Mouse (Mus musculus) CH12.LX (cell line): ENCODE data around the gene Setd5. TPM values are rescaled to one million over a fixed set of nuclear protein-coding genes. Genes with fewer than 3 reads are reported as not detected.
A peak's percentile ranks its signal among the peaks of the same experiment; 100 is the strongest.

Experiments used
- DNase-seq: peaks from one replicate; pipeline ENCODE4 v3.0.0-alpha.2; 2013; ENCODE audit errors: extremely low read depth
- H3K27ac ChIP-seq: 2 replicates; pipeline ENCODE4 v1.5.1; 2012; ENCODE audit warnings: low read depth, mild to moderate bottlenecking, control low read depth, moderate library complexity; ENCODE audit not compliant: insufficient read depth
- H3K27me3 ChIP-seq: replicated peaks from 2 replicates; pipeline ENCODE3; 2012; ENCODE audit warnings: inconsistent platforms
- H3K36me3 ChIP-seq, 2 experiments: replicated peaks in 1 of 2; 2 replicates each; pipeline versions ENCODE3 to v1.6.1; 2012; ENCODE audit warnings: inconsistent platforms in 1 of 2, low read length in 1 of 2, mild to moderate bottlenecking in 1 of 2, mixed read lengths in 1 of 2, moderate library complexity in 1 of 2; ENCODE audit not compliant: control insufficient read depth in 1 of 2, insufficient read depth in 1 of 2
- H3K4me1 ChIP-seq, 2 experiments: 2 replicates each; pipeline ENCODE4 v1.6.1; 2012; ENCODE audit warnings: inconsistent platforms in 1 of 2, moderate library complexity in 1 of 2; ENCODE audit not compliant: insufficient read depth in 2 of 2, control insufficient read depth in 1 of 2
- H3K4me2 ChIP-seq: 2 replicates; pipeline ENCODE4 v1.6.1; 2012; ENCODE audit warnings: low read depth, mild to moderate bottlenecking, control low read depth; ENCODE audit not compliant: poor library complexity, insufficient read depth, severe bottlenecking
- H3K4me3 ChIP-seq, 3 experiments: fragments of 150-350 bp in 1 of 3; sonication (generic) in 1 of 3; replicated peaks in 1 of 3; 2 replicates each; pipeline versions ENCODE3 to v1.5.1; 2011 to 2012; ENCODE audit warnings: low read depth in 2 of 3, low read length in 2 of 3, mild to moderate bottlenecking in 2 of 3, moderate library complexity in 2 of 3, control low read depth in 1 of 3, improper control_type of control experiment in 1 of 3, inconsistent platforms in 1 of 3, mixed read lengths in 1 of 3; ENCODE audit not compliant: poor library complexity in 1 of 3
- H3K79me2 ChIP-seq: replicated peaks from 2 replicates; pipeline ENCODE4 v1.6.1; 2012; ENCODE audit warnings: mild to moderate bottlenecking, moderate library complexity; ENCODE audit not compliant: control insufficient read depth, poor library complexity, insufficient read depth, severe bottlenecking; ENCODE audit errors: extremely low read depth
- H3K9ac ChIP-seq: 2 replicates; pipeline ENCODE4 v1.6.1; 2012; ENCODE audit warnings: low read depth, mild to moderate bottlenecking, control low read depth, moderate library complexity; ENCODE audit not compliant: insufficient read depth
- H3K9me3 ChIP-seq: replicated peaks from 2 replicates; pipeline ENCODE3; 2012; ENCODE audit warnings: low read length, inconsistent platforms, mixed read lengths
- CHD1 ChIP-seq: IDR thresholded peaks from 2 replicates; pipeline ENCODE4 v1.6.1; 2012; ENCODE audit warnings: low read depth, low read length, improper control_type of control experiment, inconsistent platforms
- CTCF ChIP-seq, 2 experiments: IDR thresholded peaks in 1 of 2; conservative IDR thresholded peaks in 1 of 2; 2 replicates each; pipeline ENCODE4 v1.5.1; 2011 to 2012; ENCODE audit warnings: low read depth in 2 of 2, low read length in 2 of 2, improper control_type of control experiment in 1 of 2, inconsistent platforms in 1 of 2, mild to moderate bottlenecking in 1 of 2, moderate library complexity in 1 of 2
- ELF1 ChIP-seq: IDR thresholded peaks from 2 replicates; pipeline ENCODE4 v1.6.1; 2014; ENCODE audit warnings: low read depth, mild to moderate bottlenecking, inconsistent platforms, low read length, improper control_type of control experiment
- JUND ChIP-seq: conservative IDR thresholded peaks from 2 replicates; pipeline ENCODE4 v1.6.1; 2011; ENCODE audit warnings: low read depth, low read length, improper control_type of control experiment
- MAFK ChIP-seq: IDR thresholded peaks from 2 replicates; pipeline ENCODE4 v1.6.1; 2011; ENCODE audit warnings: low read length, improper control_type of control experiment; ENCODE audit not compliant: insufficient replicate concordance
- MAX ChIP-seq: IDR thresholded peaks from 2 replicates; pipeline ENCODE4 v1.6.1; 2011; ENCODE audit warnings: low read length, improper control_type of control experiment
- MAZ ChIP-seq: IDR thresholded peaks from 2 replicates; pipeline ENCODE4 v1.6.1; 2012; ENCODE audit warnings: low read depth, mild to moderate bottlenecking, inconsistent platforms, low read length, improper control_type of control experiment, moderate library complexity
- MXI1 ChIP-seq: IDR thresholded peaks from 2 replicates; pipeline ENCODE4 v1.6.1; 2011; ENCODE audit warnings: mild to moderate bottlenecking, low read depth, low read length, improper control_type of control experiment
- MYC ChIP-seq: IDR thresholded peaks from 2 replicates; pipeline ENCODE4 v1.6.1; 2011; ENCODE audit warnings: low read depth, mild to moderate bottlenecking, improper control_type of control experiment, low read length
- POLR2A ChIP-seq: IDR thresholded peaks from 2 replicates; pipeline ENCODE4 v1.6.1; 2011; ENCODE audit warnings: low read depth, mild to moderate bottlenecking, improper control_type of control experiment, low read length
- SMC3 ChIP-seq: IDR thresholded peaks from 2 replicates; pipeline ENCODE4 v1.6.1; 2011; ENCODE audit warnings: low read depth, low read length, improper control_type of control experiment
- TBP ChIP-seq: conservative IDR thresholded peaks from 2 replicates; pipeline ENCODE4 v1.6.1; 2011; ENCODE audit warnings: low read depth, low read length, improper control_type of control experiment
- UBTF ChIP-seq: IDR thresholded peaks from 2 replicates; pipeline ENCODE4 v1.6.1; 2012; ENCODE audit warnings: low read depth, mild to moderate bottlenecking, inconsistent platforms, low read length, improper control_type of control experiment, moderate library complexity
- USF1 ChIP-seq: IDR thresholded peaks from 2 replicates; pipeline ENCODE4 v1.6.1; 2014; ENCODE audit warnings: low read depth, mild to moderate bottlenecking, inconsistent platforms, low read length, improper control_type of control experiment
- USF2 ChIP-seq: conservative IDR thresholded peaks from 2 replicates; pipeline ENCODE4 v1.6.1; 2011; ENCODE audit warnings: low read depth, low read length, improper control_type of control experiment
- ZKSCAN1 ChIP-seq: IDR thresholded peaks from 2 replicates; pipeline ENCODE4 v1.6.1; 2012; ENCODE audit warnings: low read depth, inconsistent platforms, low read length, improper control_type of control experiment, borderline replicate concordance
- ZNF384 ChIP-seq: IDR thresholded peaks from 2 replicates; pipeline ENCODE4 v1.6.1; 2012; ENCODE audit warnings: low read depth, low read length, improper control_type of control experiment, inconsistent platforms
- dilution Hi-C: fragments of 300-500 bp; cut with MboI; formaldehyde crosslinking; loops from 2 replicates; pipeline ENCODE4 v1.14.3; 2020; ENCODE audit warnings: low sequenced_read_pairs; ENCODE audit not compliant: extremely low pct_unique_long_range_greater_than_20kb, extremely low pct_ligation_motif_present
- in situ Hi-C: fragments of 300-500 bp; cut with MboI; formaldehyde crosslinking; loops from 3 replicates; pipeline ENCODE4 v1.14.3; 2019; ENCODE audit warnings: low sequenced_read_pairs, low pct_ligation_motif_present, low pct_unique_long_range_greater_than_20kb, mixed read lengths
- polyA plus RNA-seq: library from polyadenylated mRNA; unstranded; fragments of >175 nt; gene quantifications from 2 replicates; pipeline ENCODE4 v1.2.1, GENCODE M21; 2012; ENCODE audit warnings: low read depth; ENCODE audit not compliant: insufficient read length
- total RNA-seq, 2 experiments: library from RNA; depleted of rRNA; stranded (reverse); fragments of 300-350 nt in 1 of 2; fragments of >200 nt in 1 of 2; gene quantifications; 2 replicates each; pipeline ENCODE4 v1.2.3; 2012 to 2014

Gene Setd5
- total and polyA plus RNA-seq, 3 experiments, result 56.8 to 80.4 (median 67.4) TPM

- DNase-seq, result no peak
- no peaks in the 10 kb centered on the region for H3K9me3 ChIP-seq
- no peak for TF ChIP-seq MXI1
- no peak overlapping the region for H3K4me3 ChIP-seq
- in situ Hi-C loops (no loop called here), dilution Hi-C loops (no loop called here)
- H3K79me2 ChIP-seq, result peaks cover 56% of the 10 kb centered on the region
- H3K9ac ChIP-seq, result no peak overlapping the region
- no peak overlapping the region for H3K4me2 ChIP-seq
- H3K27ac ChIP-seq, result no peak overlapping the region
- H3K36me3 ChIP-seq, result peaks cover 44 to 89% of the 10 kb centered on the region in 2 experiments
- H3K27me3 ChIP-seq, result no peaks in the 10 kb centered on the region
- H3K4me1 ChIP-seq, result peaks cover 0 to 18% of the 10 kb centered on the region in 2 experiments; a peak in 2 of 4 replicates
These were observed 32.2 kb downstream of the Setd5 start for GRCm38 (mm10) chr6:113109378-113109777.

DNA sequence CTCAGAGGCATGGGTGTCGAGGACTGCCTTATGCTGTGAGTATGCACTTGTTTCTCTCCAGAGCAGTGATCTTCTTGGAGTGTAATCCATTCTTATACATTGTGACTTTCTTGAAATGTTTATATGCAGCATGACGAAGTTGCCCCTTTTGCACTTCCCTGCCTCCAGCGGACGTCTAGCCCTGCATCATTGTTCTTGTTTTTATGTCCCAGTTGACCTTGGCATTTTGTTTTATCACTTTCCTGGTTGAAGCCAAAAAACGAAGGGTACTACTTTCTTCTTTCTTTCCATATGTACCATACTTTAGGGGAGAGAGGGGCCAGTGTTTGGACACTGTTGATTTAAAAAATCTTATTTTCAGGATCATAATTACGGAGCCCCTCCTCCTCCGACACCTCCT, 32.8 kb downstream of the Setd5 start:
- H3K79me2 ChIP-seq, result peaks cover 51% of the 10 kb centered on the region
- dilution Hi-C loops, result no loop called here
- in situ Hi-C loops, result no loop called here
- DNase-seq, result no peak
- H3K36me3 ChIP-seq, result peaks cover 44 to 89% of the 10 kb centered on the region in 2 experiments
- no peak overlapping the region for H3K27ac ChIP-seq
- peaks cover 0 to 12% of the 10 kb centered on the region in 2 experiments; a peak in 2 of 4 replicates for H3K4me1 ChIP-seq
- no peak for TF ChIP-seq TBP
- TF ChIP-seq CTCF (conservative IDR thresholded peaks at IDR 0.05 in 1 of 2, IDR thresholded peaks at IDR 0.05 in 1 of 2; ENCODE audit: low read depth in 2 of 2, low read length in 2 of 2), result no peak
- TF ChIP-seq MAZ, result no peak
- TF ChIP-seq ZKSCAN1, result no peak
- no peak for TF ChIP-seq SMC3
- no peak for TF ChIP-seq MYC
- no peak for TF ChIP-seq USF1
- no peak for TF ChIP-seq UBTF
- no peak for TF ChIP-seq MAFK
- TF ChIP-seq JUND, result no peak
- TF ChIP-seq MAX, result no peak
- no peak for TF ChIP-seq CHD1
- no peak for TF ChIP-seq ZNF384
- TF ChIP-seq ELF1, result no peak
- no peaks in the 10 kb centered on the region for H3K9me3 ChIP-seq
- H3K4me2 ChIP-seq, result no peak overlapping the region
- no peaks in the 10 kb centered on the region for H3K27me3 ChIP-seq
- no peak overlapping the region for H3K4me3 ChIP-seq
- H3K9ac ChIP-seq, result no peak overlapping the region

- Histone ChIP-seq H3K27me3 (no peaks in the 10 kb centered on the region), H3K27ac (no peak overlapping the region), H3K9me3 (no peaks in the 10 kb centered on the region), H3K79me2 (peaks cover 12% of the 10 kb centered on the region), H3K9ac (no peak overlapping the region), H3K4me1 (no peaks in the 10 kb centered on the region), H3K4me2 (no peak overlapping the region), H3K4me3 (no peak overlapping the region), H3K36me3 (peaks cover 55 to 95% of the 10 kb centered on the region in 2 experiments)
- no peak for DNase-seq
- TF ChIP-seq USF2 (no peak), POLR2A (0 out of 2 replicates have a peak, but pooled peaks have one; percentile 17)
- dilution Hi-C loops (no loop called here), in situ Hi-C loops (no loop called here)
These were observed 43.6 kb downstream of the Setd5 start for GRCm38 (mm10) chr6:113120806-113121205.
